Mouse (Mus musculus) left cerebral cortex, postnatal 10 days (tissue): ENCODE measurements at regions not wholly inside any gene's neighbourhood (a gene's known extent, or its start where the extent isn't known, plus 50 kb on each side); places are given as distances from the start of the nearest gene placed in this dataset.
"Not testable (repeated sequence)": the region's sequence is repeated elsewhere in the genome, so short reads cannot be mapped to it uniquely, and the experiment has no call there.

Source experiments
- DNase-seq, 2 experiments: peaks; one replicate each; pipeline ENCODE4 v3.0.0; 2021 to 2022; ENCODE audit warnings: low spot score in 2 of 2, mixed read lengths in 1 of 2; ENCODE audit errors: extremely low spot score in 1 of 2
- intact Hi-C: fragments of 180-260 bp; cut with DNase I; formaldehyde crosslinking; loops from one replicate; pipeline ENCODE4 v1.15.1; 2025

DNA sequence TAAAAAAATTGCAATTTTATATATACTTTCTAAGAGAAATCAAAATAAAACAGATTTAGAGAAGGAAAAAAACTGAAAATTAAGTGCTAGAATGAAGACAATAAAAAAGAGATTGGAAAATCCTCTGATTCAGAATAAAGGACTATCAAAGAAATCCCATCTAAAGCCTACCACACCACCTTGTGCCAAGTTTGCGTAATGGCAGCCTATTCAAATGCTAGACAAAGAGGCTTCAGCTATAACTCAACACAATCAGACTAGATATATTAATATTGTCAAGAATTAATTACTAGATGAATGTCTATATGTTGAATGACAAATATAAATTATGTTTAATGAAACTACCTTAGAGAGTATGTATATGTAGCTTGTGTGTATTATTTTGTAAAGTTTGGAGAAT, 221.9 kb upstream of the Ascc3 start:
- DNase-seq: peak in 1 of 2 experiments; percentile 13
- intact Hi-C loops: no loop called here

- DNase-seq, intact Hi-C loops: not testable (repeated sequence)
These were observed 199.9 kb upstream of the Ascc3 start for GRCm38 (mm10) chr10:50392617-50393016.
